Mouse (Mus musculus) heart, postnatal 0 days (tissue): Measurements from ENCODE around the gene Ikzf2.

Source experiments
- CTCF ChIP-seq: IDR thresholded peaks from 2 replicates; pipeline ENCODE4 v1.5.1; 2016; ENCODE audit warnings: antibody characterized with exemption, control low read depth, low read depth
- EP300 ChIP-seq: IDR thresholded peaks from 2 replicates; pipeline ENCODE4 v1.6.1; 2016; ENCODE audit warnings: antibody characterized with exemption, low read depth

GRCm38 (mm10) chr1:69729729-69730128 lies 42.7 kb upstream of the Ikzf2 start:
- TF ChIP-seq CTCF (no peak), EP300 (no peak)
